Mouse (Mus musculus) liver, embryonic 15.5 days (tissue): ENCODE data around the gene Sycn. TPM values are rescaled to one million over a fixed set of nuclear protein-coding genes. Genes with fewer than 3 reads are reported as not detected.
"Not testable (repeated sequence)": the region's sequence is repeated elsewhere in the genome, so short reads cannot be mapped to it uniquely, and the experiment has no call there.

Experiments
- ATAC-seq: fragments of 200-750 bp; cut with Nextera tagmentation; 2 replicates; pipeline ENCODE4 v1.8.0; 2017; ENCODE audit warnings: moderate number of reproducible peaks, mild to moderate bottlenecking, moderate library complexity; ENCODE audit not compliant: insufficient read depth
- H3K27ac ChIP-seq: fragments of 300-500 bp; sonication (generic); replicated peaks from 2 replicates; pipeline ENCODE4 v1.5.1; 2015; ENCODE audit warnings: mild to moderate bottlenecking, inconsistent platforms
- H3K27me3 ChIP-seq: fragments of 300-500 bp; sonication (generic); 2 replicates; pipeline ENCODE4 v1.6.1; 2015; ENCODE audit warnings: mild to moderate bottlenecking, inconsistent platforms
- H3K36me3 ChIP-seq: fragments of 300-500 bp; sonication (generic); replicated peaks from 2 replicates; pipeline ENCODE4 v1.6.1; 2015; ENCODE audit warnings: moderate library complexity, mild to moderate bottlenecking, inconsistent platforms
- H3K4me1 ChIP-seq: fragments of 300-500 bp; sonication (generic); replicated peaks from 2 replicates; pipeline ENCODE4 v1.6.1; 2015; ENCODE audit warnings: inconsistent platforms
- H3K4me2 ChIP-seq: fragments of 300-500 bp; sonication (generic); 2 replicates; pipeline ENCODE4 v1.6.1; 2015; ENCODE audit warnings: moderate library complexity, mild to moderate bottlenecking, inconsistent platforms
- H3K4me3 ChIP-seq: fragments of 300-500 bp; sonication (generic); replicated peaks from 2 replicates; pipeline ENCODE4 v1.5.1; 2015; ENCODE audit warnings: mild to moderate bottlenecking, inconsistent platforms
- H3K9ac ChIP-seq: fragments of 300-500 bp; sonication (generic); 2 replicates; pipeline ENCODE4 v1.6.1; 2015; ENCODE audit warnings: moderate library complexity, mild to moderate bottlenecking, inconsistent platforms
- H3K9me3 ChIP-seq: fragments of 300-500 bp; sonication (generic); replicated peaks from 2 replicates; pipeline ENCODE4 v1.6.1; 2016; ENCODE audit warnings: inconsistent platforms
- WGBS: fragments of 180-500 bp; shearing (Covaris S2); methylation state at CpG from one replicate; pipeline ENCODE4 v1.1.7; 2015; ENCODE audit warnings: mixed read lengths; ENCODE audit not compliant: insufficient replicate concordance; 5-methylcytosine and 5-hydroxymethylcytosine counted together
- polyA plus RNA-seq: library from polyadenylated mRNA; unstranded; fragments of >200 nt; fragmentation: Nextera tagmentation; extraction: Ambion mirVana; gene quantifications from 2 replicates; pipeline ENCODE4 v1.2.1, GENCODE M21; 2015

Gene Sycn
- 0.68 TPM in 1 of 2 replicates, not detected in the other for polyA plus RNA-seq

- Histone ChIP-seq H3K27ac (no peak within 1 kb of the TSS), H3K4me3 (no peak within 1 kb of the TSS), H3K27me3 (peaks cover 29% of the 10 kb centered on the region), H3K9me3 (no peaks in the 10 kb centered on the region), H3K9ac (no peak within 1 kb of the TSS), H3K4me2 (no peak within 1 kb of the TSS), H3K36me3 (no peaks in the 10 kb centered on the region), H3K4me1 (0 out of 2 replicates have a peak, but pooled peaks cover 6% of the 10 kb centered on the region)
- ATAC-seq, result no peak
- 51% methylated on average over 4 of the region's 4 CpGs for whole genome bisulfite sequencing
Measured at GRCm38 (mm10) chr7:28540526-28540925, at the start of gene Sycn. Gene Sycn (plus strand): TSS chr7:28540885.

GRCm38 (mm10) chr7:28490903-28491302 lies 49.8 kb upstream of the Sycn start:
- Histone ChIP-seq H3K4me3 (no peak overlapping the region), H3K4me2 (peak overlapping the region; percentile 35; the same call in 1 of the 2 replicates), H3K27ac (no peak overlapping the region), H3K9ac (no peak overlapping the region), H3K4me1 (peaks cover 2% of the 10 kb centered on the region; the same call in 1 of the 2 replicates), H3K9me3 (no peaks in the 10 kb centered on the region), H3K36me3 (no peaks in the 10 kb centered on the region), H3K27me3 (peaks cover 16% of the 10 kb centered on the region)
- no peak for ATAC-seq
- WGBS, result 32% methylated on average over 14 of the region's 14 CpGs

- Histone ChIP-seq H3K4me2 (no peak overlapping the region), H3K9ac (no peak overlapping the region), H3K4me1 (peaks cover 2% of the 10 kb centered on the region; the same call in 1 of the 2 replicates), H3K27ac (no peak overlapping the region), H3K27me3 (peaks cover 14% of the 10 kb centered on the region), H3K36me3 (no peaks in the 10 kb centered on the region), H3K9me3 (no peaks in the 10 kb centered on the region), H3K4me3 (no peak overlapping the region)
- no peak for ATAC-seq
- WGBS, result 69% methylated on average over 8 of the region's 8 CpGs
Measured at GRCm38 (mm10) chr7:28492310-28492709, 48.4 kb upstream of the Sycn start.

- no peak overlapping the region for H3K4me3 ChIP-seq
- no peaks in the 10 kb centered on the region for H3K27me3 ChIP-seq
- H3K9ac ChIP-seq, result no peak overlapping the region
- no peak for ATAC-seq
- no peaks in the 10 kb centered on the region for H3K9me3 ChIP-seq
- H3K27ac ChIP-seq, result no peak overlapping the region
- H3K4me1 ChIP-seq, result no peaks in the 10 kb centered on the region; the same call in 1 of the 2 replicates
- whole genome bisulfite sequencing, result 60% methylated on average over 11 of the region's 11 CpGs
- no peaks in the 10 kb centered on the region for H3K36me3 ChIP-seq
- no peak overlapping the region for H3K4me2 ChIP-seq
Measured at GRCm38 (mm10) chr7:28495426-28495825, 45.3 kb upstream of the Sycn start.

GRCm38 (mm10) chr7:28505585-28505984 lies 35.1 kb upstream of the Sycn start:
- ATAC-seq, result no peak

GRCm38 (mm10) chr7:28509121-28509520 lies 31.6 kb upstream of the Sycn start:
- not testable (repeated sequence) for H3K9ac ChIP-seq, H3K27ac ChIP-seq, H3K36me3 ChIP-seq, H3K9me3 ChIP-seq, H3K4me1 ChIP-seq, H3K4me2 ChIP-seq, ATAC-seq, H3K27me3 ChIP-seq, H3K4me3 ChIP-seq
- WGBS, result 53% methylated on average over 2 of the region's 2 CpGs

More at GRCm38 (mm10) chr7:28505585-28505984, 35.1 kb upstream of the Sycn start:
- Histone ChIP-seq H3K9me3 (no peaks in the 10 kb centered on the region), H3K4me1 (no peaks in the 10 kb centered on the region), H3K27me3 (no peaks in the 10 kb centered on the region; the same call in 1 of the 2 replicates), H3K4me3 (no peak overlapping the region), H3K9ac (no peak overlapping the region), H3K27ac (no peak overlapping the region), H3K36me3 (no peaks in the 10 kb centered on the region), H3K4me2 (no peak overlapping the region)
- WGBS, result 1% methylated on average over 5 of the region's 5 CpGs

GRCm38 (mm10) chr7:28510405-28510974 lies 30.2 kb upstream of the Sycn start, which contains the start of gene Ifnl2:
Gene Ifnl2 (minus strand): TSS chr7:28510455.
- not testable (repeated sequence) for H3K4me3 ChIP-seq, H3K4me1 ChIP-seq, H3K9ac ChIP-seq, ATAC-seq, H3K4me2 ChIP-seq, H3K36me3 ChIP-seq, H3K27ac ChIP-seq, H3K27me3 ChIP-seq, H3K9me3 ChIP-seq
- 32% methylated on average over 8 of the region's 8 CpGs for WGBS

GRCm38 (mm10) chr7:28511441-28511840 lies 29.2 kb upstream of the Sycn start:
- WGBS, result 60% methylated on average over 8 of the region's 8 CpGs
- Histone ChIP-seq H3K27ac (no peak overlapping the region), H3K9ac (no peak overlapping the region), H3K36me3 (no peaks in the 10 kb centered on the region), H3K4me2 (no peak overlapping the region), H3K4me3 (no peak overlapping the region), H3K4me1 (no peaks in the 10 kb centered on the region), H3K27me3 (no peaks in the 10 kb centered on the region), H3K9me3 (no peaks in the 10 kb centered on the region)
- no peak for ATAC-seq

- H3K4me1 ChIP-seq, H3K27ac ChIP-seq, H3K4me3 ChIP-seq, H3K36me3 ChIP-seq, H3K9me3 ChIP-seq, ATAC-seq, H3K27me3 ChIP-seq, H3K9ac ChIP-seq, H3K4me2 ChIP-seq: not testable (repeated sequence)
- WGBS, result 59% methylated on average over 5 of the region's 6 CpGs
Measured at GRCm38 (mm10) chr7:28522536-28522935, 18.1 kb upstream of the Sycn start, which contains the start of gene Ifnl3. Gene Ifnl3 (plus strand): TSS chr7:28522836.

- 4% methylated on average over 19 of the region's 19 CpGs for WGBS
- peak; percentile 54; the same call in 1 of the 2 replicates for ATAC-seq
- Histone ChIP-seq H3K4me3 (no peak overlapping the region), H3K9ac (no peak overlapping the region), H3K36me3 (no peaks in the 10 kb centered on the region), H3K4me1 (peaks cover 9% of the 10 kb centered on the region), H3K27ac (no peak overlapping the region), H3K27me3 (no peaks in the 10 kb centered on the region), H3K4me2 (peak overlapping the region; percentile 34), H3K9me3 (no peaks in the 10 kb centered on the region)
Measured at GRCm38 (mm10) chr7:28527922-28528719, 12.6 kb upstream of the Sycn start.

- H3K9ac ChIP-seq, result no peak overlapping the region
- H3K27me3 ChIP-seq, result no peaks in the 10 kb centered on the region
- H3K4me2 ChIP-seq, result no peak overlapping the region
- H3K9me3 ChIP-seq, result no peaks in the 10 kb centered on the region
- no peaks in the 10 kb centered on the region for H3K36me3 ChIP-seq
- H3K4me1 ChIP-seq, result peaks cover 9% of the 10 kb centered on the region
- no peak overlapping the region for H3K4me3 ChIP-seq
- no peak for ATAC-seq
- 70% methylated on average over 8 of the region's 8 CpGs for WGBS
- H3K27ac ChIP-seq, result no peak overlapping the region
Measured at GRCm38 (mm10) chr7:28532005-28532404, 8.7 kb upstream of the Sycn start.
